In the genomic region with DNA sequence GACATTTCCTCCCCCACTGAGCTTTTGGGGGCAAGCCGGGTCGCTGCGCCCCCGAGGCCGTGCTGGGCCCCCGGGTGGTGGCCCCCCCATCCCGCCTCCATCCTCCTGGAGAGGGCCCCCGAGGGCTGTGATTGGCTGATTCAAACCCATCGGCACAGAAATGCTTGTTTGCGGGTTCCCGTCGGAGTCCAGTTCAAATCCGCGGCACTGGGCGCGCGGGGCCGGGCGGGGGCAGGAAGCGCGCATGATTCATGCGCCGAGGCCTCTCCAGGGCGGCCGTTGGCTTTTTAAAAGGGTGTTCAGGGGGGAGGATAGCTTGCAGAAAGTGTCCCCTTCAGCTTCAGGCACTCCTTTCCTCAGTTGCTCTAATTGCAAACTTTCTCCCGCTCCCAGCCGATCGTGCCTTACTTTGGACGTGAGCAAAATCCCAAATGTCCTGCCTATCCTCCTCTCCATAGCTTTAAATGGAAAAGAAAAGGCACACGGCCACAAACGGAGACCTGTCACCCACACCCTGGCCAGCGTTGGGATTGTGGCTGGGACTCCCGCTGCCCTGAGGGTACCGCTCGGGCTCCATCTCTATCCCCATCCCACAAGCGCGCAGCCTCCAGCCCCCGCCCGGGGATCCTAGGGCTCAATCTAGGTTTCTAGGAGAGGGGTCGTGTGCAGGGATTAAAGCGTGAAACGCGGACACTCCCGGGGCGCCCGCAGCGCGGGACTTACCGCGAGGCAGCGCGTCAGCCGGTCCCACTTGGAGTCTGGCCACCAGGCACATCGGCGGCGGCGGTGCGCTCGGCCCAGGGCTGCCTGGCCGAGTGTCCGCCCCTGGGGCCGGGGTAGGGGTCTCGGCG, we compare ENCODE assay signal across 8 mouse cellular contexts. TPM values are rescaled to one million over a fixed set of nuclear protein-coding genes. Genes with fewer than 3 reads are reported as not detected.
DNase-seq lines count a peak whose midpoint lies in the region; ATAC-seq and TF ChIP-seq lines count a peak whose summit lies in the region.

A gene (minus strand): TSS at position 809 of the 851 bp plus-strand sequence.

- H3K4me3 ChIP-seq in lung, embryonic 14.5 days (ENCODE audit: low read depth, low read length), result peak within 1 kb of the TSS; percentile 62
- H3K4me3 ChIP-seq in heart, embryonic 13.5 days, result peak within 1 kb of the TSS; percentile 71
- H3K4me3 ChIP-seq in midbrain, embryonic 14.5 days (replicated peaks; ENCODE audit: low read depth, low read length), result peak within 1 kb of the TSS; percentile 49

- H3K27ac ChIP-seq in lung, embryonic 14.5 days (ENCODE audit: low read depth), result 0 out of 2 replicates have a peak within 1 kb of the TSS, but pooled peaks have one; percentile 30
- peak within 1 kb of the TSS; percentile 6; the same call in 1 of the 2 replicates for H3K27ac ChIP-seq in heart, embryonic 13.5 days (replicated peaks)
- no peak within 1 kb of the TSS for H3K27ac ChIP-seq in midbrain, embryonic 14.5 days (replicated peaks; ENCODE audit: low read depth, low read length)

- peak; percentile 49 for DNase-seq in lung, embryonic 14.5 days
- DNase-seq in lung, postnatal 25 days (ENCODE audit: low spot score), result no peak
- DNase-seq in embryo, embryonic 11 days, result peak; percentile 41
- peak; percentile 49 to 65 for DNase-seq in kidney, postnatal 4 days
- peak; percentile 57 for DNase-seq in midbrain, embryonic 14.5 days
- DNase-seq in thymus, adult 18-20 months, result peak; percentile 57 to 73
- DNase-seq in frontal cortex, postnatal 10 days (ENCODE audit: low spot score in 2 of 2), result no peak

- H3K4me2 ChIP-seq in lung, embryonic 14.5 days, result peak within 1 kb of the TSS; percentile 90
- H3K4me2 ChIP-seq in heart, embryonic 13.5 days, result peak within 1 kb of the TSS; percentile 97
- peak within 1 kb of the TSS; percentile 97 for H3K4me2 ChIP-seq in midbrain, embryonic 14.5 days (ENCODE audit: low read length)

- H3K27me3 ChIP-seq in lung, embryonic 14.5 days (ENCODE audit: insufficient read depth, low read length), result 0 out of 2 replicates have a peak, but pooled peaks cover 14% of the 10 kb centered on the region
- peaks cover 36% of the 10 kb centered on the region for H3K27me3 ChIP-seq in heart, embryonic 13.5 days (replicated peaks)
- peaks cover 15% of the 10 kb centered on the region for H3K27me3 ChIP-seq in midbrain, embryonic 14.5 days (ENCODE audit: control insufficient read depth, insufficient read depth, low read length)

- peak; percentile 52 for ATAC-seq in lung, embryonic 14.5 days (ENCODE audit: insufficient read depth)
- 0 out of 2 replicates have a peak, but pooled peaks have one; percentile 11 for ATAC-seq in heart, embryonic 13.5 days (ENCODE audit: extremely low read depth, insufficient number of reproducible peaks, low FRiP score, low TSS enrichment)
- ATAC-seq in midbrain, embryonic 14.5 days (ENCODE audit: low FRiP score, low TSS enrichment), result peak; percentile 62

- no peaks in the 10 kb centered on the region for H3K9me3 ChIP-seq in lung, embryonic 14.5 days (ENCODE audit: low read depth, low read length)
- no peaks in the 10 kb centered on the region for H3K9me3 ChIP-seq in heart, embryonic 13.5 days
- H3K9me3 ChIP-seq in midbrain, embryonic 14.5 days (ENCODE audit: control insufficient read depth, low read length), result no peaks in the 10 kb centered on the region

- peaks cover 4% of the 10 kb centered on the region; the same call in 1 of the 2 replicates for H3K4me1 ChIP-seq in lung, embryonic 14.5 days (ENCODE audit: insufficient read depth)
- peaks cover 27% of the 10 kb centered on the region for H3K4me1 ChIP-seq in heart, embryonic 13.5 days
- H3K4me1 ChIP-seq in midbrain, embryonic 14.5 days (ENCODE audit: control insufficient read depth, insufficient read depth, low read length), result 0 out of 2 replicates have a peak, but pooled peaks cover 4% of the 10 kb centered on the region

- H3K36me3 ChIP-seq in lung, embryonic 14.5 days (ENCODE audit: insufficient read depth), result no peaks in the 10 kb centered on the region
- H3K36me3 ChIP-seq in heart, embryonic 13.5 days, result no peaks in the 10 kb centered on the region
- no peaks in the 10 kb centered on the region for H3K36me3 ChIP-seq in midbrain, embryonic 14.5 days (ENCODE audit: control insufficient read depth, insufficient read depth, low read length)

- TF ChIP-seq CTCF in lung, embryonic 14.5 days (IDR thresholded peaks at IDR 0.05; ENCODE audit: low read depth), result no peak

- H3K9ac ChIP-seq in lung, embryonic 14.5 days, result peak within 1 kb of the TSS; percentile 59
- H3K9ac ChIP-seq in heart, embryonic 13.5 days, result peak within 1 kb of the TSS; percentile 82
- H3K9ac ChIP-seq in midbrain, embryonic 14.5 days (replicated peaks; ENCODE audit: low read length), result peak within 1 kb of the TSS; percentile 55

- WGBS in lung, embryonic 14.5 days, result under 1% methylated on average over 63 of the region's 64 CpGs
- WGBS in heart, embryonic 13.5 days, result under 1% methylated on average over 64 of the region's 64 CpGs
- WGBS in midbrain, embryonic 14.5 days, result under 1% methylated on average over 63 of the region's 64 CpGs

RNA-seq across cellular contexts. Expression of the gene that starts here (rescaled TPM):
- 3.3 and 4.9 TPM in 2 replicates for polyA plus RNA-seq in lung, embryonic 14.5 days (2014; fragmentation: Nextera tagmentation; extraction: Ambion mirVana)
- polyA plus RNA-seq in heart, embryonic 13.5 days (2015; fragmentation: Nextera tagmentation; extraction: Ambion mirVana), result 3.0 and 3.2 TPM in 2 replicates
- 0.93 and 1.6 TPM in 2 replicates for polyA plus RNA-seq in midbrain, embryonic 14.5 days (2014; fragmentation: Nextera tagmentation; extraction: Ambion mirVana)

Comparison
In these comparisons a context has a peak if more than half of its experiments do, and no peak if none do; other contexts are left out.
1. DNase-seq: peak in lung, embryonic 14.5 days (single experiment), embryo, embryonic 11 days (single experiment), kidney, postnatal 4 days (2 of 2), midbrain, embryonic 14.5 days (single experiment) and thymus, adult 18-20 months (2 of 2); none in lung, postnatal 25 days (single experiment) and frontal cortex, postnatal 10 days (0 of 2).
2. ATAC-seq: peak in every context shown above with its lines; median percentile 62 in midbrain, embryonic 14.5 days; 52 in lung, embryonic 14.5 days; 11 in heart, embryonic 13.5 days.
3. Peak in every context shown above with its lines, with median percentiles within 50 percentile points of each other: H3K4me2 ChIP-seq, H3K4me3 ChIP-seq and H3K9ac ChIP-seq.